Mouse (Mus musculus): ENCODE data around the gene Plpp7. TPM values are rescaled to one million over a fixed set of nuclear protein-coding genes. Genes with fewer than 3 reads are reported as not detected.

The Plpp7 gene
- polyA plus RNA-seq, 1 experiment from 2014 or later, result 2.5 TPM

DNA sequence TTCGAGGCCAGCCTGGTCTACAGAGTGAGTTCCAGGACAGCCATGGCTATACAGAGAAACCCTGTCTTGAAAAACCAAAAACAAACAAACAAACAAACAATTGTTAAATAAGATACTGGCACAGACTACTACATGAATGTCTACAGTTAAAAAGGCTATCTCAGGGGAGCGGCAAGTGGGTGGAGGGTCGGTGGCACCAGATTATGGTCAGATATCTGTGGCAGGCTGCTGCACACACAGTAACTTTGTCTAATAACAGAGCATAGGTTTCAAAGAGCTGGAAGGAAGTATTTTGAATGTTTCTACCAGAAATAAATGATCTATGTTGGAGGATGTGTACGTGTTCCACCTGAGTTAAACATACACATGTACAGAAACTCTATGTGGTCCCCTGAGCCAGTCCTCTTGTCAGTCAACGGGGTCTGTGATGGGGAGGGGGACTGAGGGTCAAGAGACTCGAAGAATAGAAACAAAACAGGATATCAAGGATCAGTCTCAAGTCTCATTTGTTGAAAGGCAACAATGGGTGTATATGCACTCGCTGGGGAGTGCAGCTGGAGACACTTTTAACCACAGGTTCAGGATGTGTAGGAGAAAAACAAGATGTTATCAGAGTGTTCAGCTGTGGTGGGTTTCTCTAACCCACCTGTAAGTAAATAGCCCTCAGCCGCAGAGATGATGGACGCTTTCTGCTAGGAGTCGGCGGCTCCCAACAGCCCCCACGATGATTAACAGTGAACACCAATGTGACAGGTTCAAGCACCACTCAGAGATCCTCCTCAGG, 33.4 kb upstream of the Plpp7 start:
- H3K36me3 ChIP-seq (ENCODE audit: insufficient read depth), result no peaks in the 10 kb centered on the region
- no peaks in the 10 kb centered on the region for H3K27me3 ChIP-seq (ENCODE audit: insufficient read depth, low read length)
- WGBS, result 56% methylated on average over 12 of the region's 12 CpGs
- H3K4me3 ChIP-seq (ENCODE audit: low read depth, low read length), result no peak overlapping the region
- H3K9me3 ChIP-seq (ENCODE audit: low read depth, low read length), result no peaks in the 10 kb centered on the region
- no peak overlapping the region for H3K27ac ChIP-seq (ENCODE audit: low read depth)
- H3K4me2 ChIP-seq, result no peak overlapping the region
- no peak overlapping the region for H3K9ac ChIP-seq
- ATAC-seq (ENCODE audit: insufficient read depth), result no peak
- H3K4me1 ChIP-seq (ENCODE audit: insufficient read depth), result no peaks in the 10 kb centered on the region
- no peak for DNase-seq
- no peak for TF ChIP-seq CTCF (IDR thresholded peaks at IDR 0.05; ENCODE audit: low read depth)

DNA sequence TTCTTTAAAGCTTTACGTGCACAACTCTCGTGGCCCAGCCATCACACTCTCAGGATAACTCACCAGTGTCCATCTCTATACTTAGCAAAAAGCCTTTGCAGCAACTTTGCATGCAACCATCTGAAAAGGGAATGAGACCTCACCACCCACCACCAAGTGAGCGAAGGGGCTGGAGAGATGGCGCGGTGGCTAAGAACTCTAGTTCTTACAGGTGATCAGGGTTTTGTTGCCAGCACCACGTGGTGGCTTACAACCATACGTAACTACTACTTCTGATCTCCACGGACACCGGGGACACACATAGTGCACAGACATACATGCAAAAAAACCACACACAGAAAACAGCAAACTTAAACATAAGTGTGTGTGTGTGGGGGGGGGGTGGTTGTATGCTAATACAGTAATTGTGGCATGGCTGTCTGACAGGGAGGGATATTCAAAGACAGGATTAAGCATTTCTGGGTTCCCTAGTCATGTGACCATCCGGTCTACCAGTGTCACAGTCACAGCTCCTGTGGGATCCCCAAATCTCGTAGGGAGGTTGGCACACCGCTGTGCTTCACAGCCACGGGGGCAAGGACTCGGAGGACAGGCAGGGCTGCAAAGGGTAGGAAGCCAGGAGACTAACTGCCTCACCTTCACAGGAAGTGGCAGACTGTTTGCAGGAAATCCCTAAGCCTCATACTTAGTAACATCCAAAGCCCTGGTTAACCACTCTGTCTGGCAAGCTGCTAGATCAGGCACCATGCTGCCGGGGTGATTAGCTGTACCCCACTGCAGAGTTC, 32.5 kb upstream of the Plpp7 start:
- WGBS, result 83% methylated on average over 15 of the region's 15 CpGs
- H3K9ac ChIP-seq, result no peak overlapping the region
- no peak for TF ChIP-seq CTCF (IDR thresholded peaks at IDR 0.05; ENCODE audit: low read depth)
- H3K4me3 ChIP-seq (ENCODE audit: low read depth, low read length), result no peak overlapping the region
- H3K36me3 ChIP-seq (ENCODE audit: insufficient read depth), result no peaks in the 10 kb centered on the region
- no peak overlapping the region for H3K4me2 ChIP-seq
- H3K27me3 ChIP-seq (ENCODE audit: insufficient read depth, low read length), result no peaks in the 10 kb centered on the region
- H3K27ac ChIP-seq (ENCODE audit: low read depth), result no peak overlapping the region
- DNase-seq (no peak), ATAC-seq (ENCODE audit: insufficient read depth) (no peak)
- no peaks in the 10 kb centered on the region for H3K9me3 ChIP-seq (ENCODE audit: low read depth, low read length)
- no peaks in the 10 kb centered on the region for H3K4me1 ChIP-seq (ENCODE audit: insufficient read depth)

DNA sequence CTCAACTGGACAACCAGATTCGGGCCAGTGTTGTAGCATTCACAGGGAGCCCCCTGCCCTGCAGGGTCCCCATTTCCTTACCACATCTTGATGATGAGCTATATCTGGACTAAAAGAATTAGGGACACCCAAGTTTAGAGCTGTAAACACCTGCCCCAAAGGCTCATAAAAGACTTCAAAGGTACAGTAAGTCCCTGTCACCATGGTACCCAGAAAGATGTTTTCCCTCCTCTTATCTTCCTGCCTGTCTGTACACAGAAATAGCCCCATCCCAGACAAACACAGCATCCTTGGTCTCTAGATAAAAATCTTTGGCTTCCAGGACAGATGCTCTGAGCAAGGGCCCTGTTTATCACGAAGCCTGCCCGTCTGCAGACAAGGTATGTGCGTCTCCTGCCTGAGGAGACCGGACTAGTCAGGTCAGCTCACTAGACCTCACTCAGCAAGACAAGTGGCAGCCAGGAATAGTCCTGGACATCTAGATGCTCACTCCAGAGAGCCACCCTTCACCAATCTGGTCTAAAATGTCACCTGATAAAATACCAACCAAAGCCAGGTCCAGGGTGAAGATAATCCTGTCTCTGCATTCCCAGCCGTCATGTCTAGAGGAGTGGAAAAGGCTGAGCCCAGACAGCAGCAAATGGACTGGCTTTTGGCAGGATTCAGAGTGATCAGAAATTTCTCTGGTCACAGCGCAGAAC, 31.7 kb upstream of the Plpp7 start:
- H3K4me1 ChIP-seq (ENCODE audit: insufficient read depth), result no peaks in the 10 kb centered on the region
- 70% methylated on average over 7 of the region's 7 CpGs for WGBS
- ATAC-seq (ENCODE audit: insufficient read depth) (no peak), DNase-seq (no peak)
- no peak overlapping the region for H3K4me2 ChIP-seq
- no peaks in the 10 kb centered on the region for H3K36me3 ChIP-seq (ENCODE audit: insufficient read depth)
- no peak for TF ChIP-seq CTCF (IDR thresholded peaks at IDR 0.05; ENCODE audit: low read depth)
- no peak overlapping the region for H3K9ac ChIP-seq
- H3K4me3 ChIP-seq (ENCODE audit: low read depth, low read length), result no peak overlapping the region
- no peaks in the 10 kb centered on the region for H3K9me3 ChIP-seq (ENCODE audit: low read depth, low read length)
- no peak overlapping the region for H3K27ac ChIP-seq (ENCODE audit: low read depth)
- H3K27me3 ChIP-seq (ENCODE audit: insufficient read depth, low read length), result no peaks in the 10 kb centered on the region

DNA sequence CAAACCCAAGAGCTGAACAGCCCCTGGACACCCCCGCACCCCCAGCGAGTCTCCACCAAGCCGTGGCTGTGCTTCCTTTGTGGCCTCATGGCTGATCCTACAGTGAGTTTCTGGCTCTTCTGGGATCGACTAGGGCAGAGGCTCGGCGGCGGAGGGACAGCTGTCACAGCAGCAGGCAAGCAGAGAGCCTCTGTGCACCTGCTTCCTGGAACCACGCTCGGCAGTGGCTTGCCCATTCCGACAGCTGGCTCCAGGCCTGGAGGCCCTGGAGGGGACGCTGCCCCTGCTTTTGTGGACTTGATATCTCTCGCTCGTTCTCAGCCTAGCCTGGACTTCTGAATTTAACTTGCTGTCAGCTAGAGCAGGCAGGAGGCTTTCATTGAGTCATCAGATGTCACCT, 30.4 kb upstream of the Plpp7 start:
- H3K36me3 ChIP-seq (ENCODE audit: insufficient read depth), result 0 out of 2 replicates have a peak, but pooled peaks cover 3% of the 10 kb centered on the region
- 60% methylated on average over 13 of the region's 13 CpGs for WGBS
- no peaks in the 10 kb centered on the region for H3K4me1 ChIP-seq (ENCODE audit: insufficient read depth)
- H3K4me3 ChIP-seq (ENCODE audit: low read depth, low read length), result no peak overlapping the region
- no peaks in the 10 kb centered on the region for H3K27me3 ChIP-seq (ENCODE audit: insufficient read depth, low read length)
- ATAC-seq (ENCODE audit: insufficient read depth) (no peak), DNase-seq (no peak)
- no peaks in the 10 kb centered on the region for H3K9me3 ChIP-seq (ENCODE audit: low read depth, low read length)
- TF ChIP-seq CTCF (IDR thresholded peaks at IDR 0.05; ENCODE audit: low read depth), result no peak
- no peak overlapping the region for H3K9ac ChIP-seq
- H3K4me2 ChIP-seq, result no peak overlapping the region
- H3K27ac ChIP-seq (ENCODE audit: low read depth), result no peak overlapping the region

DNA sequence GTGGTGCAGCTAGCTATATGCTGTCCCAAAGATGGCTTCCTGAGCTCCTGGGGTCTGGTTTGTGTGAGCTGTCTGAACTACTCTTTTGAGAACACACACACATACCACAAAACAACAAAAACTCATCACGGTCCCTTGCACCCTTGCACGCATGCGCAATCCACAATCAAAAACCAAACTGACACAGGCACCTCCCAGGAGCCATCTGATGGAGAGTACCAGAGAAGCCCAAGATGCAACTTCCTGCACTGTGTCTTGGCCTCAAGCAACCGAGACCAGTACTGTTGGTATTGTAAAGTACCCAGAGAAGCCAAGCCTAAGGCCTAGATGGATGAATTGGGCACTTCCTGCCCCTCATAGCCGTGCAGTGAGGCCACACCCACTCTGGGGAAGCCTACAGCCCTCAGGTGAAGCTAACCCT, 29.9 kb upstream of the Plpp7 start:
- DNase-seq (no peak), ATAC-seq (ENCODE audit: insufficient read depth) (no peak)
- H3K36me3 ChIP-seq (ENCODE audit: insufficient read depth), result 0 out of 2 replicates have a peak, but pooled peaks cover 3% of the 10 kb centered on the region
- H3K27ac ChIP-seq (ENCODE audit: low read depth), result no peak overlapping the region
- no peak overlapping the region for H3K4me3 ChIP-seq (ENCODE audit: low read depth, low read length)
- no peak overlapping the region for H3K4me2 ChIP-seq
- no peak overlapping the region for H3K9ac ChIP-seq
- TF ChIP-seq CTCF (IDR thresholded peaks at IDR 0.05; ENCODE audit: low read depth), result no peak
- H3K4me1 ChIP-seq (ENCODE audit: insufficient read depth), result no peaks in the 10 kb centered on the region
- WGBS, result 74% methylated on average over 5 of the region's 5 CpGs
- H3K27me3 ChIP-seq (ENCODE audit: insufficient read depth, low read length), result no peaks in the 10 kb centered on the region
- H3K9me3 ChIP-seq (ENCODE audit: low read depth, low read length), result no peaks in the 10 kb centered on the region

DNA sequence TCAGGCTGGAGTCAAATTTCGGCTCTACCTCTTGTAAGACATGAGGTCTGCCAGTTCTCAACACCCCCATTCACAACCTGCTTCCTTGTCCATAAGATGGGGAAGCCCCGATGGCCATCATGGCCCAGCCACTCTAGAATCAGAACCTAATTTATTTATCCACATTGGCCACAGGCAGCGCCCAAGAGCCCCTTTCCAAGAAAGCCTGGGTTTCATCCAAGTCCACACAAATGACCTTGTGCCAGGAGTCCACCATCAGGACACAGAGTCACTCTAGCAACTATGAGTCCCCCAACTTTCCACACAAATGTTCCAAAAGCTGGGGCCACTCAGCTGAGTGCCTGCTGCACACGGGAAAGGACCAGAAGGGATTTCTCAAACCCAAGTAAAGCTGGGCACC, 29.3 kb upstream of the Plpp7 start:
- no peak for TF ChIP-seq CTCF (IDR thresholded peaks at IDR 0.05; ENCODE audit: low read depth)
- Histone ChIP-seq H3K4me2 (no peak overlapping the region), H3K9ac (no peak overlapping the region), H3K36me3 (ENCODE audit: insufficient read depth) (0 out of 2 replicates have a peak, but pooled peaks cover 3% of the 10 kb centered on the region), H3K4me1 (ENCODE audit: insufficient read depth) (no peaks in the 10 kb centered on the region), H3K27ac (ENCODE audit: low read depth) (no peak overlapping the region), H3K9me3 (ENCODE audit: low read depth, low read length) (no peaks in the 10 kb centered on the region), H3K4me3 (ENCODE audit: low read depth, low read length) (no peak overlapping the region), H3K27me3 (ENCODE audit: insufficient read depth, low read length) (no peaks in the 10 kb centered on the region)
- no peak for ATAC-seq (ENCODE audit: insufficient read depth)
- 73% methylated on average over 4 of the region's 4 CpGs for WGBS
- DNase-seq, result no peak

Data from lung, embryonic 14.5 days (tissue).